Mouse (Mus musculus): ENCODE results near the gene Npc2. TPM values are rescaled to one million over a fixed set of nuclear protein-coding genes. Genes with fewer than 3 reads are reported as not detected.

The Npc2 gene
- total RNA-seq (2021): 10 to 100 TPM; 23.5 to 32.7 TPM
- long read RNA-seq, experiment 1, transcript Npc2-201 (4 exons, 3,299 nt): major isoform, 72 of 77 reads
- long read RNA-seq, experiment 1, partial matches to known transcripts: 3 of 77 reads
- long read RNA-seq, experiment 1, other reads (novel, unspliced or antisense): 2 of 77 reads
- long read RNA-seq, experiment 2, transcript Npc2-201 (4 exons, 3,299 nt): major isoform, 49 of 51 reads
- long read RNA-seq, experiment 2, partial matches to known transcripts: 2 of 51 reads
- long read RNA-seq, experiment 2, other reads (novel, unspliced or antisense): 0 of 51 reads

- DNase-seq: peak; percentile 92
Measured at GRCm38 (mm10) chr12:84772726-84773441, at the start of gene Npc2, which contains the start of gene Isca2. Gene Npc2 (minus strand): TSS chr12:84773152. Gene Isca2 (plus strand): TSS chr12:84773251.

GRCm38 (mm10) chr12:84819236-84820168, 46.5 kb upstream of the Npc2 start:
- DNase-seq: no peak

DNA sequence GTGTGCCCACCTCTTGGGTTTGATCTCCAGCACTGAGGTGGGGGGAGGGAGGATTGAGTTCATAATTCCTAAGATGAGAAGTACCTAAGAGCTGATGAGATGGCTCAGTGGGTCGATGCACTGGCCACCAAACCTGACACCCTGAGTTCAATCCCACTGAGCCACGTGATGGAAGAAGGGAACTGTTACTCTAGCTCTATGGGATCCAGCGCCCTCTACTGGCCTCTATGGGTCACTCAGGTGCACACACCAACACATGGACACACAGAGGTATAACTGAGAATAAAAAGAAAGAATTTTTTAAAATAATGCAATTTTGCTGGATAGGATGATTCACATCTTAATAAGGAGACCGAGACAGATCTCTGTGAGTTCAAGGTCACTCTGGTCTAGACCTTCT, 45.5 kb upstream of the Npc2 start:
- DNase-seq: no peak

- DNase-seq: no peak
Measured at GRCm38 (mm10) chr12:84814663-84815325, 41.8 kb upstream of the Npc2 start.

- DNase-seq: no peak
Measured at GRCm38 (mm10) chr12:84813773-84814172, 40.8 kb upstream of the Npc2 start.

DNA sequence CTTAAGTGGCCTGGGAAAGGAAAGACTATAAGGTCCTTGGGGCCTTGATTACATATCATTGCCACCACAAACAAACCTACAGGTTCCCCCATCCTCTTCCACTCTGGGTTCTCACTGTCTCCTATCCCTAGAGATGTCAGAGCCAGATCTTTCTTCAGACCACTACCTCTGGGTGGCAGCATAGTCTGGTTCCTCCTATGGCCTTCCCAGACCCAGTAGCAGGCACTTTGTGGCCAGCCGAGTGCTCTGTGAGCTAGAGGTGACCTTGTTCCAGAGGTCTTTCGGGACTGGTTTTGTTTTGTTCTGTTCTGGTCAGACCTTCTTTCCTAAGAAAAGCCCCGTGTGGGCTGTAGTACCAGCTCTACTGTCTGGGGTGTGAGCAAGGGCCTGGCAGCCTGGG, 39.1 kb upstream of the Npc2 start:
- DNase-seq: no peak

DNA sequence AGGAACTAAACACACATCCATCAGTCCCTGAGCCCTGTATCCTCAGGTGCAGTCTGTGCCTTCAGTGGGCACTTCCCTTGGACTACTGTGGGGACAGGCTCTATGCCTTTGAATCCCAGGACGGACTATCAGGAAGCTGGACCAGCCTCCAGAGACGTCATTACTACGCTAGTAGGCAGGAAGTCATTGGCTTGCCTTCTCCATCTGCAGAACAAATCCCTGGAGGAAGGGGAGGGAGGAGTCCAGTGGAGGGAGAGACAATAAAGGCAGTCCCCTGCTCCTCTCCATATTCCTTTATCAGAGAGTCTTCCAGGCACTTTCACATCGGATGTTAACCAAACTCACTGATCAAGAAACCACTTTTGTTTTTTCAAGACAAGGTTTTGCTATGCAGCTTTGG, 38.6 kb upstream of the Npc2 start:
- no peak for DNase-seq

DNA sequence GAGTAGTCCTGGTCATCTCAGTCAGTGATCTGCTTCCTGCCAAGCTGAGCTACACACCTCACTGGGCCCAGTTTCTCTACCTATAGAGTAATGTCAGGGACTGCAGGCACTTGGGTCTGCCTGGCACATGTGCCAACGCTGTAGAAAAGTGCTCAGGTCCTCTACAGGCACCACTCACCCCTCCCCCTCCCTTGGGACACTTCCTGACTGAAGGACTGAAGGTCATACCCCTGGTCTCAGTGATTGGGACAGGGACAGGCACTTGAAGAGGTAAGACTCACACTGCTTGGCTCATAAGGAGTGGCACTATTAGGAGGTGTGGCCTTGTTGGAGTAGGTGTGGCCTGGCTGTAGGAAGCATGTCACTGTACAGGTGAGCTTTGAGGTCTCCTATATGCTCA, 37.9 kb upstream of the Npc2 start:
- DNase-seq: no peak

DNA sequence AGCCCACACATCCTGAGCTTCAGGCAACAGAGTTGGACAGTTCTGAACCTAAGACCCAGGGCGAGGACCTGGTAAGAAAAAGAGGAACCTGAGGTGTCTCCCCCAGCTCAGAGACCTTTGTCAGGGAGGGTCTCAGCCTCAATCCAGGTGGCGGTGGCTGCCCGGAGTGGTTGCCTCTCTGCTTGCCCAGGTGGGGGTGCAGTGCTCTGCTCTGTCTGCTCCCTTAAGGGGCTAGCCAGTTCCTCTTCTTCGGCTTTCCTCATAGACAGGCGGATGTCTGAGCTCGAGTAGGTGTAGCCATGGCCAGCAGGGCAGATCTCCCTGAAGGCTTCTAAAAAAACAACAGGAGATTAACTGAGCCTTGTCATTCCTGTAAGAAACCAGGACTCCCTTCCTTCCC, 36.1 kb upstream of the Npc2 start:
- DNase-seq: no peak

GRCm38 (mm10) chr12:84807351-84807750, 34.4 kb upstream of the Npc2 start:
- DNase-seq: no peak

- DNase-seq: no peak
Measured at GRCm38 (mm10) chr12:84806726-84807125, 33.8 kb upstream of the Npc2 start.

DNA sequence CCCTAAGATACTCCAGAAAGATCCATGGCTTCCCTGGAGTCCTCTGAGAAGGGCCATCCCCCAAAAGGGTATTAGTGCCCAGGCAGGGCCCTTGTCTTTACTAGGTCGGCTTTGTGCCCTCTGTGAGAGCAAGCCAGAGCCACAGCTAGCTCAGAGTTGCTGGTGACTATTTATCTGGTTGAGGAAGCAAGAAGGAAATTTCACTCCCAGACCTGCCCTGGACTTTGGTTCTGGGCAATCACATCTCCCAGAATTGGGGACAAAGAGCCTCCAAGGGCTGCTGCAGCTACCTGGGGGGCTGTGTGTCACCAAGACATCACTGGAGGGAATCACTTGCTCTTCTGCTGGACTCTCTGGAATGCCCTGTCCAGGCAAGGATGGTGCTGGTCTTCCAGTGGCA, 33.1 kb upstream of the Npc2 start:
- DNase-seq: no peak

GRCm38 (mm10) chr12:84805228-84805842, 32.4 kb upstream of the Npc2 start:
- no peak for DNase-seq

DNA sequence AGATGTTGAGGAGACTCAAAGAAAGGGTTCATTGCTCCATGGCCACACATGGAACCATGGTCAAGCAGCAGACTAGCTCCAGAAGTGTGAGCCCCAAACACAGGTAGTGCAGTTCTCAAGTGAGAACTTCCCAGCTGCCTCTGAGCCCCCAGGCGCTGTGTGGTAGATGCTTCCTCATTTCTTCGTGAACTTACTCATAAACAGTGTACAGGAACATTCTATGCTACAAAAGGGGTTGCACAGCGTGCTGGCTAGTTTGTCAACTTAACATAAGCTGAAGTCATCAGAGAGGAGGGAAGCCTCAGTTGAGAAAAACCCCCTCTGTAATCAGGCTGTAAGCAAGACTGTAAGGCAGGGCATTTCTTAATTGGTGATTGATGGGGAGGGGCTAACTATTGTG, 29.7 kb upstream of the Npc2 start:
- no peak for DNase-seq

DNA sequence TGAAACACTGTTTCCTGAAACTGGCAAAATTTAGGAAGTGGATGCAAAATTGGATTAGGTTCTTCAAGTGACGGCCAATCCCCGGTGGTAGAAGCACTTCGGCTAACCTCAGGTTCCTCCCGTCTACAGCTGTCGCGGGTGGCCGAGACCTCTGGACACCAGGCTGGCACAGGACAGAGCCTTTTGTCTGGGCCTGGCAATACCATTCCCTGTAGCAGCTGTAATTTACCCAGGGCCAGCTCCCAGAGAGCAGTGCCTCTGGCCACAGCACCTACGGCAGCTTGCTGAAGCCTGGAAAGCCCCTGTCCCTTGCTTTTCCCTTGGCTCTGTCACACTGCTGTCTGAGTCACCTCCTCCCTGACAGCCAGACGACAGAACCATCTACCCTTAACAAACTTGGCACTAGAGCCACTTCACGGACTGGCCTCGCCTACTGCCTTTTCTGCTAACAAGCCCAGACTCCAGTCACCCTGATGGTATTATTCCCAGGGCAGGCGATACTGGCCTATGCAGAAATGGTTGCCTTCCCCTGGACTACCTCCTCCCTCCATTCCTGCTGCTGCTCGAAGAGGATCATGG, 28.7 kb upstream of the Npc2 start:
- DNase-seq: no peak

DNA sequence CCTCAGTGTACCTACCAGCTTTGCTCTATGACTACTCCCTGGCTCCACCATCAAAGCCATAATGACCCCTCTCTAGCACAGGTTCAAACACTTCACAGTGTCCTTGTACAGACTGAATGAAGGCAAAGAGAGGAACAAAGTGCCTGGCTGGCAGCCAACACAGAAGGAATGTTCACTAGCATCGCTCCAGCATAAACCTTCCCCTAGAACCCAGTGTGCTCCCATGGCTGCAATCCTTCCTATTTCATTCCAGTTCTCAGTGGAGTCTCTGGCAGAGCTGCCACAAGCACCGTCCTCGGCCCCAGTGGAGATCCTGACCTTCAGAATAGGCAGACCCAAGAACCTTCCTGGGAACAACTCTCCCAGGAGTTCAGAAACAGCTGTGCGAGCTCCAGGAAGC, 27.5 kb upstream of the Npc2 start:
- no peak for DNase-seq

GRCm38 (mm10) chr12:84799086-84799485, 26.1 kb upstream of the Npc2 start:
- DNase-seq: no peak

DNA sequence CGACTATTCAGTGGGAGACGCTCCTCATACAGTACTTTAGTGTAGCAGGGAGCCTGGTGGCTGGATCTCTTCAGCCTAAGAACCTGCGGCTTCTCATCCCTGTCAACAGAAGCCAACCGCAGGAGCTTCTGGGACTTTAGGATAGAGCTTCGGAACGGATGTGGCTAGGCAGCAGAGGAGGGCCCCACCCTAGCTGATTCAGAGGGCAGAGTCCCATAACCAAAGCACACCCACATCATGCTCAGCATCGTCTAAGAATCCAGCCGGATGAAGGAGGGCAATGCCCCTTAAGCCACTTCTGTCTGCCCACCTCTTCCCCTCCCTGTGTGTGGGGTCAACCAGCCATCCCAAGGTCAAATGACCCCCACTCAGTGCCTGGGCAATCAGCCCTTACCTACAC, 21.7 kb upstream of the Npc2 start:
- no peak for DNase-seq

- no peak for DNase-seq
Measured at GRCm38 (mm10) chr12:84792629-84793028, 19.7 kb upstream of the Npc2 start.

DNA sequence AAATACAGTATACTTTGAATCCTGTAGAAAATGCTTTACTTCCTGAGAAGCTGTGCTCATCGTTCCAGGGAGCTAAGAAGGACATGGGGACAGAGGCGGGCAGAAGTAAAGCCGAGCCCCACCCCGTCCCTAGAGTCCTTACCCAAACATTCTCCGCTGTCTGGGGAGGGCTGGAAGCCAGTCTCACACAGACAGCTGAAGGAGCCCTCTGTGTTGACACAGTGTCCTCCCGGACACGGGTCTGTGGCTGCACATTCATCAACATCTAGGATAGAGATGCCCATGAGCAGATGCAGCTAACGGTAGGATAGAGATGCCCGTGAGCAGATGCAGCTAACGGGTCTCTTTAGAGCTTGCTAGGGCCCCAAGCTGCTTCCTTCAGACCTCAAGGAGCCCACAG, 17.9 kb upstream of the Npc2 start:
- no peak for DNase-seq

- DNase-seq: no peak
Measured at GRCm38 (mm10) chr12:84786091-84786490, 13.1 kb upstream of the Npc2 start.
